Mouse (Mus musculus) midbrain, embryonic 16.5 days (tissue): ENCODE measurements around the gene Rpa3. TPM values are rescaled to one million over a fixed set of nuclear protein-coding genes. Genes with fewer than 3 reads are reported as not detected.
A peak's percentile ranks its signal among the peaks of the same experiment; 100 is the strongest.

Experiments
- ATAC-seq: fragments of 200-750 bp; cut with Nextera tagmentation; 2 replicates; pipeline ENCODE4 v1.8.0; 2017; ENCODE audit warnings: moderate TSS enrichment
- H3K27ac ChIP-seq: fragments of 300-500 bp; sonication (generic); 2 replicates; pipeline ENCODE4 v1.5.1; 2014; ENCODE audit warnings: mild to moderate bottlenecking, low read length, mixed read lengths
- H3K27me3 ChIP-seq: fragments of 300-500 bp; sonication (generic); 2 replicates; pipeline ENCODE4 v1.6.1; 2014; ENCODE audit warnings: low read depth, low read length, mixed read lengths; ENCODE audit not compliant: control insufficient read depth, insufficient read depth
- H3K36me3 ChIP-seq: fragments of 300-500 bp; sonication (generic); 2 replicates; pipeline ENCODE4 v1.6.1; 2014; ENCODE audit warnings: mild to moderate bottlenecking, low read length, moderate library complexity, mixed read lengths; ENCODE audit not compliant: control insufficient read depth, insufficient read depth
- H3K4me1 ChIP-seq: fragments of 300-500 bp; sonication (generic); 2 replicates; pipeline ENCODE4 v1.6.1; 2014; ENCODE audit warnings: mild to moderate bottlenecking, low read length, mixed read lengths; ENCODE audit not compliant: control insufficient read depth, insufficient read depth
- H3K4me2 ChIP-seq: fragments of 300-500 bp; sonication (generic); 2 replicates; pipeline ENCODE4 v1.6.1; 2014; ENCODE audit warnings: mild to moderate bottlenecking, low read length, mixed read lengths
- H3K4me3 ChIP-seq: fragments of 300-500 bp; sonication (generic); 2 replicates; pipeline ENCODE4 v1.5.1; 2014; ENCODE audit warnings: low read depth, mild to moderate bottlenecking, low read length, moderate library complexity, mixed read lengths
- H3K9ac ChIP-seq: fragments of 300-500 bp; sonication (generic); 2 replicates; pipeline ENCODE4 v1.6.1; 2014; ENCODE audit warnings: low read depth, low read length, mixed read lengths
- H3K9me3 ChIP-seq: fragments of 300-500 bp; sonication (generic); replicated peaks from 2 replicates; pipeline ENCODE4 v1.6.1; 2014; ENCODE audit warnings: mild to moderate bottlenecking, low read length, mixed read lengths; ENCODE audit not compliant: control insufficient read depth, poor library complexity, severe bottlenecking
- WGBS: fragments of 180-500 bp; shearing (Covaris S2); extraction: QIAGEN DNeasy Blood & Tissue Kit; methylation state at CpG from one replicate; pipeline ENCODE4 v1.1.7; 2014; 5-methylcytosine and 5-hydroxymethylcytosine counted together
- polyA plus RNA-seq: library from polyadenylated mRNA; unstranded; fragments of >200 nt; fragmentation: Nextera tagmentation; extraction: Ambion mirVana; gene quantifications from 2 replicates; pipeline ENCODE4 v1.2.1, GENCODE M21; 2015

Rpa3 gene
- polyA plus RNA-seq, 1 experiment from 2014 or later, result 40.0 TPM

GRCm38 (mm10) chr6:8283255-8283654 is 24.3 kb upstream of the Rpa3 start:
- H3K27ac ChIP-seq, result no peak overlapping the region
- no peaks in the 10 kb centered on the region for H3K9me3 ChIP-seq
- no peak overlapping the region for H3K9ac ChIP-seq
- ATAC-seq, result no peak
- no peaks in the 10 kb centered on the region for H3K4me1 ChIP-seq
- H3K27me3 ChIP-seq, result no peaks in the 10 kb centered on the region
- H3K4me3 ChIP-seq, result no peak overlapping the region
- H3K4me2 ChIP-seq, result no peak overlapping the region
- 69% methylated on average over 4 of the region's 4 CpGs for WGBS
- H3K36me3 ChIP-seq, result no peaks in the 10 kb centered on the region

GRCm38 (mm10) chr6:8278426-8279002 is 19.5 kb upstream of the Rpa3 start:
- Histone ChIP-seq H3K4me3 (no peak overlapping the region), H3K4me1 (no peaks in the 10 kb centered on the region), H3K27ac (no peak overlapping the region), H3K9ac (no peak overlapping the region), H3K4me2 (no peak overlapping the region), H3K9me3 (no peaks in the 10 kb centered on the region), H3K36me3 (no peaks in the 10 kb centered on the region), H3K27me3 (no peaks in the 10 kb centered on the region)
- 79% methylated on average over 5 of the region's 5 CpGs for WGBS
- no peak for ATAC-seq

GRCm38 (mm10) chr6:8276431-8276830 is 17.5 kb upstream of the Rpa3 start:
- WGBS, result 89% methylated on average over 4 of the region's 4 CpGs
- Histone ChIP-seq H3K4me2 (no peak overlapping the region), H3K9ac (no peak overlapping the region), H3K9me3 (no peaks in the 10 kb centered on the region), H3K36me3 (no peaks in the 10 kb centered on the region), H3K27me3 (no peaks in the 10 kb centered on the region), H3K27ac (no peak overlapping the region), H3K4me3 (no peak overlapping the region), H3K4me1 (no peaks in the 10 kb centered on the region)
- ATAC-seq, result no peak

- Histone ChIP-seq H3K27me3 (no peaks in the 10 kb centered on the region), H3K4me2 (no peak overlapping the region), H3K9me3 (no peaks in the 10 kb centered on the region), H3K4me3 (no peak overlapping the region), H3K4me1 (no peaks in the 10 kb centered on the region), H3K36me3 (no peaks in the 10 kb centered on the region), H3K27ac (no peak overlapping the region), H3K9ac (no peak overlapping the region)
- 5% methylated on average over 1 of the region's 1 CpGs for WGBS
- peak; percentile 73 for ATAC-seq
Observed at GRCm38 (mm10) chr6:8275098-8275497, 16.1 kb upstream of the Rpa3 start.

GRCm38 (mm10) chr6:8274387-8275054 is 15.5 kb upstream of the Rpa3 start:
- Histone ChIP-seq H3K9me3 (no peaks in the 10 kb centered on the region), H3K9ac (no peak overlapping the region), H3K4me2 (no peak overlapping the region), H3K27me3 (no peaks in the 10 kb centered on the region), H3K36me3 (no peaks in the 10 kb centered on the region), H3K4me3 (no peak overlapping the region), H3K4me1 (no peaks in the 10 kb centered on the region), H3K27ac (no peak overlapping the region)
- ATAC-seq, result 0 out of 2 replicates have a peak, but pooled peaks have one; percentile 32
- 37% methylated on average over 6 of the region's 6 CpGs for WGBS

- WGBS, result 91% methylated on average over 3 of the region's 3 CpGs
- no peak overlapping the region for H3K9ac ChIP-seq
- ATAC-seq, result no peak
- H3K27me3 ChIP-seq, result no peaks in the 10 kb centered on the region
- no peak overlapping the region for H3K4me2 ChIP-seq
- no peaks in the 10 kb centered on the region for H3K4me1 ChIP-seq
- no peaks in the 10 kb centered on the region for H3K9me3 ChIP-seq
- H3K36me3 ChIP-seq, result no peaks in the 10 kb centered on the region
- no peak overlapping the region for H3K27ac ChIP-seq
- no peak overlapping the region for H3K4me3 ChIP-seq
Observed at GRCm38 (mm10) chr6:8271047-8271446, 12.1 kb upstream of the Rpa3 start.

GRCm38 (mm10) chr6:8259667-8260044 is 683 bp upstream of the Rpa3 start:
- no peaks in the 10 kb centered on the region for H3K9me3 ChIP-seq
- no peaks in the 10 kb centered on the region for H3K27me3 ChIP-seq
- ATAC-seq, result peak; percentile 76; the same call in 1 of the 2 replicates
- 0% methylated on average over 8 of the region's 8 CpGs for WGBS
- H3K9ac ChIP-seq, result peak overlapping the region; percentile 86
- H3K4me3 ChIP-seq, result peak overlapping the region; percentile 82
- 0 out of 2 replicates have a peak, but pooled peaks cover 3% of the 10 kb centered on the region for H3K36me3 ChIP-seq
- H3K27ac ChIP-seq, result peak overlapping the region; percentile 91
- H3K4me1 ChIP-seq, result peaks cover 18% of the 10 kb centered on the region
- peak overlapping the region; percentile 82 for H3K4me2 ChIP-seq

- Histone ChIP-seq H3K27me3 (no peaks in the 10 kb centered on the region), H3K27ac (peak overlapping the region; percentile 87), H3K36me3 (peaks cover 6% of the 10 kb centered on the region; the same call in 1 of the 2 replicates), H3K4me2 (peak overlapping the region; percentile 92), H3K9ac (peak overlapping the region; percentile 81), H3K4me1 (peaks cover 18% of the 10 kb centered on the region), H3K9me3 (no peaks in the 10 kb centered on the region), H3K4me3 (peak overlapping the region; percentile 82)
- 9% methylated on average over 6 of the region's 6 CpGs for WGBS
- no peak for ATAC-seq
Observed at GRCm38 (mm10) chr6:8258316-8258715, 657 bp downstream of the Rpa3 start.

GRCm38 (mm10) chr6:8228596-8228995 is 30.4 kb downstream of the Rpa3 start:
- no peak for ATAC-seq
- no peaks in the 10 kb centered on the region for H3K27me3 ChIP-seq
- no peak overlapping the region for H3K4me2 ChIP-seq
- H3K9me3 ChIP-seq, result no peaks in the 10 kb centered on the region
- H3K4me3 ChIP-seq, result no peak overlapping the region
- 88% methylated on average over 3 of the region's 3 CpGs for WGBS
- no peaks in the 10 kb centered on the region for H3K36me3 ChIP-seq
- no peaks in the 10 kb centered on the region for H3K4me1 ChIP-seq
- no peak overlapping the region for H3K9ac ChIP-seq
- H3K27ac ChIP-seq, result no peak overlapping the region
